In the genomic region with DNA sequence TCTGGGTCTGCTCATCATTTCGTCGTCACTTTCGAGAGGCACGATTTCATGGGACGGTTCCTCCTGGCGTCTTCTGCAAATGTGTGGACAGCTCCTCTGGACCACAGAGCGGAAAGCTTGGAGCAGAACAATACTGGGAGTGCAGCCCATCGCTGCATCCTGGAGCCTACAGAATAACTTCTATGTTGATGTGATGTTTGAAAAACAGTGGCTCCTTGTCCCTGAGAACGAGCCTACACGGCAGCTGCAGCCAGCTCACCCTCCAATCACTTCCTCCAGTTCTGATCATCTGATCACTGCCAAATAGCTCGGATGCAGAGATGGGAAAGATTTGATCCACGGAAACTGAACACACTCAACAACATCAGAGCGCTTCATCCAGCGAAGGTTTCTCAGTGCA, we compare ENCODE assay signal across 8 mouse cellular contexts. TPM values are rescaled to one million over a fixed set of nuclear protein-coding genes. Genes with fewer than 3 reads are reported as not detected.
DNase-seq lines count a peak whose midpoint lies in the region; ATAC-seq and TF ChIP-seq lines count a peak whose summit lies in the region.

No protein-coding gene starts in this region.

- H3K36me3 ChIP-seq in intestine, postnatal 0 days (ENCODE audit: control insufficient read depth, insufficient read depth): no peaks in the 10 kb centered on the region
- no peaks in the 10 kb centered on the region for H3K36me3 ChIP-seq in forebrain, embryonic 14.5 days (ENCODE audit: control insufficient read depth, insufficient read depth, low read length)

- peak overlapping the region; percentile 37 for H3K4me2 ChIP-seq in intestine, postnatal 0 days (replicated peaks; ENCODE audit: low read depth)
- no peak overlapping the region for H3K4me2 ChIP-seq in forebrain, embryonic 14.5 days (ENCODE audit: low read length)

- DNase-seq in left cerebral cortex, adult 18-20 months (ENCODE audit: low spot score in 2 of 2): peak; percentile 9 to 16
- no peak for DNase-seq in left cerebral cortex, adult 11 months (ENCODE audit: low spot score)
- DNase-seq in gastrocnemius, postnatal 10 days: peak; percentile 14
- peak; percentile 13 to 37 for DNase-seq in right cerebral cortex, adult 2 months (ENCODE audit: low spot score in 2 of 2)
- no peak for DNase-seq in testis, postnatal 10 days (ENCODE audit: low spot score)
- no peak for DNase-seq in forebrain, embryonic 14.5 days (ENCODE audit: low spot score)

- H3K4me3 ChIP-seq in intestine, postnatal 0 days (ENCODE audit: low read depth, low read length): peak overlapping the region; percentile 11; the same call in 1 of the 2 replicates
- no peak overlapping the region for H3K4me3 ChIP-seq in forebrain, embryonic 14.5 days (ENCODE audit: low read depth, low read length)

- H3K9ac ChIP-seq in intestine, postnatal 0 days (ENCODE audit: low read depth, low read length): no peak overlapping the region
- H3K9ac ChIP-seq in forebrain, embryonic 14.5 days (ENCODE audit: low read length): no peak overlapping the region

- no peak for TF ChIP-seq CTCF in intestine, postnatal 0 days (IDR thresholded peaks at IDR 0.05; ENCODE audit: low read depth)

- H3K27me3 ChIP-seq in intestine, postnatal 0 days (replicated peaks; ENCODE audit: control insufficient read depth, insufficient read depth, low read length): no peaks in the 10 kb centered on the region
- no peaks in the 10 kb centered on the region for H3K27me3 ChIP-seq in forebrain, embryonic 14.5 days (replicated peaks; ENCODE audit: control insufficient read depth, insufficient read depth, low read length)

- H3K4me1 ChIP-seq in intestine, postnatal 0 days (replicated peaks; ENCODE audit: control insufficient read depth, insufficient read depth, low read length): no peaks in the 10 kb centered on the region
- peaks cover 3% of the 10 kb centered on the region for H3K4me1 ChIP-seq in forebrain, embryonic 14.5 days (ENCODE audit: control insufficient read depth, insufficient read depth, low read length)

- no peak for ATAC-seq in intestine, postnatal 0 days
- ATAC-seq in erythroblast, adult 5-6 weeks (replicated peaks; ENCODE audit: low FRiP score, poor library complexity, severe bottlenecking): no peak
- ATAC-seq in forebrain, embryonic 14.5 days: no peak

- no peak overlapping the region for H3K27ac ChIP-seq in intestine, postnatal 0 days (ENCODE audit: low read depth, low read length)
- no peak overlapping the region for H3K27ac ChIP-seq in forebrain, embryonic 14.5 days (ENCODE audit: low read depth, low read length)

- H3K9me3 ChIP-seq in intestine, postnatal 0 days (ENCODE audit: control insufficient read depth): no peaks in the 10 kb centered on the region
- H3K9me3 ChIP-seq in forebrain, embryonic 14.5 days (replicated peaks; ENCODE audit: control insufficient read depth, low read length): no peaks in the 10 kb centered on the region

- WGBS in intestine, postnatal 0 days: 56% methylated on average over 14 of the region's 14 CpGs
- 80% methylated on average over 14 of the region's 14 CpGs for WGBS in forebrain, embryonic 14.5 days

RNA-seq across cellular contexts. Expression of a gene that starts 49.0 kb away (rescaled TPM):
- 10 to 100 TPM; 20.8 to 28.3 TPM for total RNA-seq in left cerebral cortex, adult 18-20 months (2021)
- total RNA-seq in gastrocnemius, postnatal 10 days (2021): 10 to 100 TPM; 12.0 to 17.2 TPM
- polyA plus RNA-seq in intestine, postnatal 0 days (2015; fragmentation: Nextera tagmentation; extraction: Ambion mirVana): 2.1 and 2.5 TPM in 2 replicates
- 25.6 and 27.4 TPM in 2 replicates for total RNA-seq in erythroblast, adult 5-6 weeks (2015; ENCODE audit: low replicate concordance)
- 15.3 and 21.0 TPM in 2 replicates for total RNA-seq in erythroblast, adult 5-6 weeks (2017; ENCODE audit: low replicate concordance)
- 1.6 and 1.9 TPM in 2 replicates for polyA plus RNA-seq in forebrain, embryonic 14.5 days (2014; fragmentation: Nextera tagmentation; extraction: Ambion mirVana)

Comparison
In these comparisons a context has a peak if more than half of its experiments do, and no peak if none do; other contexts are left out.
1. DNase-seq: peak in left cerebral cortex, adult 18-20 months (2 of 2), gastrocnemius, postnatal 10 days (single experiment) and right cerebral cortex, adult 2 months (2 of 2); none in left cerebral cortex, adult 11 months (single experiment), testis, postnatal 10 days (single experiment) and forebrain, embryonic 14.5 days (single experiment).